Mouse (Mus musculus): ENCODE results near the gene Slc25a21. TPM values are rescaled to one million over a fixed set of nuclear protein-coding genes. Genes with fewer than 3 reads are reported as not detected.
A peak's percentile ranks its signal among the peaks of the same experiment; 100 is the strongest.

Gene Slc25a21
- polyA plus RNA-seq, 1 experiment from 2014 or later: 25.5 TPM

- no peak for ATAC-seq (ENCODE audit: low read depth)
- H3K4me2 ChIP-seq: no peak overlapping the region
- H3K4me1 ChIP-seq (replicated peaks): peaks cover 12% of the 10 kb centered on the region
- no peaks in the 10 kb centered on the region for H3K27me3 ChIP-seq
- WGBS (ENCODE audit: insufficient replicate concordance): 68% methylated on average over 4 of the region's 4 CpGs
- H3K27ac ChIP-seq: no peak overlapping the region
- H3K4me3 ChIP-seq (replicated peaks): no peak overlapping the region
- no peak overlapping the region for H3K9ac ChIP-seq
- H3K36me3 ChIP-seq: no peaks in the 10 kb centered on the region
- no peaks in the 10 kb centered on the region for H3K9me3 ChIP-seq (replicated peaks)
- DNase-seq: no peak
Measured at GRCm38 (mm10) chr12:57204276-57204851, 7.1 kb upstream of the Slc25a21 start.

- H3K4me3 ChIP-seq (replicated peaks): no peak overlapping the region
- DNase-seq (no peak), ATAC-seq (ENCODE audit: low read depth) (no peak)
- 90% methylated on average over 3 of the region's 3 CpGs for WGBS (ENCODE audit: insufficient replicate concordance)
- H3K4me2 ChIP-seq: no peak overlapping the region
- H3K9me3 ChIP-seq (replicated peaks): no peaks in the 10 kb centered on the region
- H3K27ac ChIP-seq: no peak overlapping the region
- no peaks in the 10 kb centered on the region for H3K27me3 ChIP-seq
- peaks cover 25% of the 10 kb centered on the region for H3K4me1 ChIP-seq (replicated peaks)
- H3K9ac ChIP-seq: no peak overlapping the region
- no peaks in the 10 kb centered on the region for H3K36me3 ChIP-seq
Measured at GRCm38 (mm10) chr12:57201901-57202300, 4.6 kb upstream of the Slc25a21 start.

GRCm38 (mm10) chr12:57199427-57199826 lies 2.2 kb upstream of the Slc25a21 start:
- 87% methylated on average over 2 of the region's 2 CpGs for WGBS (ENCODE audit: insufficient replicate concordance)

DNA sequence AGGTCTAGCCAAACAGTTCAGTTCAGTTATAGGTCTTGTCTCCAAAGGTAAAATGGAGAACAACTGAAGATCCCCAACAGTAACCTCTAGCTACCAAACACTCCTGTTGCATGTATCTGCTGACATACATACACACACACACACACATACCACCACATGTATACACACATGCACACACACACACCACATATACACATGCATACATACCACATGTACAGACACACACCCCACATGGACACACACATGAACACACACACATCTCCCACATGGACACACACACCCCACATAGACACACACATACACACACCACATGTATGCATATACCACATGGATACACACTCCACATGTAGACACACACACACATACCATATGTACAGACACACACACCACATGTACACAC lies 997 bp upstream of the Slc25a21 start:
- H3K36me3 ChIP-seq: no peaks in the 10 kb centered on the region
- H3K9ac ChIP-seq: peak overlapping the region; percentile 58; the same call in 1 of the 2 replicates
- peak overlapping the region; percentile 83; the same call in 1 of the 2 replicates for H3K4me3 ChIP-seq (replicated peaks)
- H3K4me2 ChIP-seq: peak overlapping the region; percentile 85
- H3K9me3 ChIP-seq (replicated peaks): no peaks in the 10 kb centered on the region
- ATAC-seq (ENCODE audit: low read depth) (no peak), DNase-seq (no peak)
- H3K4me1 ChIP-seq (replicated peaks): peaks cover 39% of the 10 kb centered on the region
- no peaks in the 10 kb centered on the region for H3K27me3 ChIP-seq
- H3K27ac ChIP-seq: peak overlapping the region; percentile 98

More at GRCm38 (mm10) chr12:57199427-57199826, 2.2 kb upstream of the Slc25a21 start:
- Histone ChIP-seq H3K9me3 (replicated peaks) (no peaks in the 10 kb centered on the region), H3K4me1 (replicated peaks) (peaks cover 30% of the 10 kb centered on the region), H3K27ac (no peak overlapping the region), H3K27me3 (no peaks in the 10 kb centered on the region), H3K9ac (no peak overlapping the region), H3K4me2 (no peak overlapping the region), H3K4me3 (replicated peaks) (no peak overlapping the region), H3K36me3 (no peaks in the 10 kb centered on the region)
- ATAC-seq (ENCODE audit: low read depth) (no peak), DNase-seq (no peak)

DNA sequence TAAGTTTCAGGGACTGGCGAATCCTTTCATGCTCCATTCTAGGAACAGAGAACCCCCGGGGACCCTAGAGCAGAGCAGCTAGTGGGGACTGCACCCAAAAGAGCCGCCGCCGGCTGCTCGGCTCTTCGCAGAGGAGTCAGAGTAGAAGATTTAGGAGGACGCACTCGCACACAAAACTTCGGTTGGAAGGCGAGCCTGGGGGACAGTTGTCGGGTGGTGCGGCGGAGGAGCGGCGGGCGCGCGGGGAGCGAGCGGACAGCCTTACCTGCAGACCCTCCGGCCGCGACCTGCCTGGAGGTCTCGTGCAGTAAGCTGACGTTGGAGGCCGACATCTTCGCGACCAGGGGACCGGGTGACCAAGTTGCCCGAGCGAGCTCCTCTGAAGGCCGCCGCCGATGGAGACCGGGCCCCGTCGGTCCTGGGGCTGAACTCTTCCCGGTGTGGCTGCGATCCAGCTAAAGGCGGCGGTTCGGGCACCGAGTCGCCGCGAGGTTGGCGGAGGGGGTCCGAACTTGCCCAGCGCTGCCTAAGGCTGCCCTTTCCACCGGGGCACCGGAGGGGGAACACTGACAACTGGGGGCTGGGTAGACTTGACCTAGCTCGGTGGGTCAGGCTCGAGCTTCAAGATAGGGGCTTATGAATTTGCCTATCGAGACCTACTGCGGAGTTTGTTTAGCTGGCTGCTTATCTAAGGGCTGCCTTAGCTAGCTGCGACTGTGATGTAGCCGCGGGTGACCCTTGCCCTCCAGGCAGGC lies 487 bp downstream of the Slc25a21 start:
- Histone ChIP-seq H3K4me1 (replicated peaks) (peaks cover 42% of the 10 kb centered on the region), H3K36me3 (0 out of 2 replicates have a peak, but pooled peaks cover 1% of the 10 kb centered on the region), H3K27ac (peak overlapping the region; percentile 98), H3K27me3 (no peaks in the 10 kb centered on the region), H3K9ac (peak overlapping the region; percentile 93), H3K4me3 (replicated peaks) (peak overlapping the region; percentile 83), H3K9me3 (replicated peaks) (no peaks in the 10 kb centered on the region), H3K4me2 (peak overlapping the region; percentile 85)
- WGBS (ENCODE audit: insufficient replicate concordance): under 1% methylated on average over 59 of the region's 59 CpGs
- DNase-seq (peak; percentile 74), ATAC-seq (ENCODE audit: low read depth) (peak; percentile 82)

GRCm38 (mm10) chr12:57196286-57196607 lies 1.0 kb downstream of the Slc25a21 start:
- H3K27ac ChIP-seq: peak overlapping the region; percentile 98
- WGBS (ENCODE audit: insufficient replicate concordance): 5% methylated on average over 8 of the region's 8 CpGs
- ATAC-seq (ENCODE audit: low read depth): no peak

GRCm38 (mm10) chr12:57194609-57195008 lies 2.7 kb downstream of the Slc25a21 start:
- ATAC-seq (ENCODE audit: low read depth): peak; percentile 73
- Histone ChIP-seq H3K9me3 (replicated peaks) (no peaks in the 10 kb centered on the region), H3K4me1 (replicated peaks) (peaks cover 39% of the 10 kb centered on the region), H3K27me3 (no peaks in the 10 kb centered on the region), H3K9ac (peak overlapping the region; percentile 66), H3K4me3 (replicated peaks) (peak overlapping the region; percentile 83), H3K36me3 (0 out of 2 replicates have a peak, but pooled peaks cover 5% of the 10 kb centered on the region), H3K27ac (peak overlapping the region; percentile 69), H3K4me2 (peak overlapping the region; percentile 63)
- peak; percentile 68 for DNase-seq
- WGBS (ENCODE audit: insufficient replicate concordance): 2% methylated on average over 3 of the region's 3 CpGs

More at GRCm38 (mm10) chr12:57196286-57196607, 1.0 kb downstream of the Slc25a21 start:
- H3K4me3 ChIP-seq (replicated peaks): peak overlapping the region; percentile 83
- no peaks in the 10 kb centered on the region for H3K9me3 ChIP-seq (replicated peaks)
- no peak for DNase-seq
- peak overlapping the region; percentile 85 for H3K4me2 ChIP-seq
- H3K9ac ChIP-seq: peak overlapping the region; percentile 93
- H3K4me1 ChIP-seq (replicated peaks): peaks cover 39% of the 10 kb centered on the region
- 0 out of 2 replicates have a peak, but pooled peaks cover 5% of the 10 kb centered on the region for H3K36me3 ChIP-seq
- no peaks in the 10 kb centered on the region for H3K27me3 ChIP-seq

- H3K9me3 ChIP-seq (replicated peaks): no peaks in the 10 kb centered on the region
- H3K27ac ChIP-seq: 0 out of 2 replicates have a peak overlapping the region, but pooled peaks have one; percentile 63
- no peak overlapping the region for H3K9ac ChIP-seq
- H3K4me1 ChIP-seq (replicated peaks): peaks cover 45% of the 10 kb centered on the region
- H3K27me3 ChIP-seq: no peaks in the 10 kb centered on the region
- no peak overlapping the region for H3K4me3 ChIP-seq (replicated peaks)
- 65% methylated on average over 4 of the region's 4 CpGs for WGBS (ENCODE audit: insufficient replicate concordance)
- no peak overlapping the region for H3K4me2 ChIP-seq
- 0 out of 2 replicates have a peak, but pooled peaks cover 5% of the 10 kb centered on the region for H3K36me3 ChIP-seq
- DNase-seq (no peak), ATAC-seq (ENCODE audit: low read depth) (no peak)
Measured at GRCm38 (mm10) chr12:57187032-57187431, 10.2 kb downstream of the Slc25a21 start.

DNA sequence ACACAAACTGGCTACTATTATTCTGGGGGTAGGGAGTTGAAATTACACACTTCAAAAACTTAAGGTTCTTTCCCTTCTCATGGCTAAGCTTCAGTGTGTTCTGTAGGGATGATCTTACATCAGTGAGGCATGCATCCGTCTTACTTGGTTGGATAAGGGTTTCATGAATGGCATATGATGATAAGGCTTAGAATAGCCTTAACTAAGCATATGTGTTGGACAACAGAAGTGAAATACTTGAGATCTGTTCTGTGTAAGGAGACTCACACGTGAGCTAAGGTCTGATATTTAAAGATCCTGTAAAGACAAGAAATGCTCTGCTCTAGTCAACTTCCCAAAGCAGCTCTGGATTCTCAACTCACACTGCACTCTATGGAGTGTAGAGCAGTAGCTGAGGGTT lies 11.1 kb downstream of the Slc25a21 start:
- DNase-seq (peak; percentile 17), ATAC-seq (ENCODE audit: low read depth) (peak; percentile 84)
- Histone ChIP-seq H3K4me1 (replicated peaks) (peaks cover 47% of the 10 kb centered on the region), H3K9ac (no peak overlapping the region), H3K27me3 (no peaks in the 10 kb centered on the region), H3K36me3 (0 out of 2 replicates have a peak, but pooled peaks cover under 1% of the 10 kb centered on the region), H3K27ac (peak overlapping the region; percentile 69), H3K4me3 (replicated peaks) (no peak overlapping the region), H3K4me2 (peak overlapping the region; percentile 37), H3K9me3 (replicated peaks) (no peaks in the 10 kb centered on the region)
- 18% methylated on average over 2 of the region's 2 CpGs for WGBS (ENCODE audit: insufficient replicate concordance)

GRCm38 (mm10) chr12:57185475-57185874 lies 11.8 kb downstream of the Slc25a21 start:
- peaks cover 50% of the 10 kb centered on the region for H3K4me1 ChIP-seq (replicated peaks)
- no peak overlapping the region for H3K9ac ChIP-seq
- ATAC-seq (ENCODE audit: low read depth) (peak; percentile 49; the same call in 1 of the 2 replicates), DNase-seq (peak; percentile 34)
- H3K27ac ChIP-seq: no peak overlapping the region
- H3K36me3 ChIP-seq: peaks cover 3% of the 10 kb centered on the region; the same call in 1 of the 2 replicates
- no peaks in the 10 kb centered on the region for H3K27me3 ChIP-seq
- H3K4me3 ChIP-seq (replicated peaks): no peak overlapping the region
- H3K9me3 ChIP-seq (replicated peaks): no peaks in the 10 kb centered on the region
- 0% methylated on average over 1 of the region's 1 CpGs for WGBS (ENCODE audit: insufficient replicate concordance)
- no peak overlapping the region for H3K4me2 ChIP-seq

- 40% methylated on average over 2 of the region's 2 CpGs for WGBS (ENCODE audit: insufficient replicate concordance)
- no peaks in the 10 kb centered on the region for H3K9me3 ChIP-seq (replicated peaks)
- H3K36me3 ChIP-seq: peaks cover 3% of the 10 kb centered on the region; the same call in 1 of the 2 replicates
- H3K27ac ChIP-seq: peak overlapping the region; percentile 74
- DNase-seq: peak; percentile 59
- H3K27me3 ChIP-seq: no peaks in the 10 kb centered on the region
- H3K4me2 ChIP-seq: peak overlapping the region; percentile 52
- H3K9ac ChIP-seq: peak overlapping the region; percentile 41
- H3K4me1 ChIP-seq (replicated peaks): peaks cover 57% of the 10 kb centered on the region
- no peak overlapping the region for H3K4me3 ChIP-seq (replicated peaks)
- ATAC-seq (ENCODE audit: low read depth): peak; percentile 84
Measured at GRCm38 (mm10) chr12:57184401-57185147, 12.7 kb downstream of the Slc25a21 start.
